Mouse (Mus musculus): ENCODE measurements around the gene Npnt. TPM values are rescaled to one million over a fixed set of nuclear protein-coding genes. Genes with fewer than 3 reads are reported as not detected.

Gene Npnt
- polyA plus RNA-seq (2017; shearing (Covaris generic)), result 0.37 TPM

GRCm38 (mm10) chr3:132949791-132950528, at the start of gene Npnt:
Npnt (minus strand) TSS chr3:132950291.

Other genes with a start within 250 kb of the Npnt start
- 24.7 TPM for gene Ints12, start 141.5 kb upstream of the Npnt start, polyA plus RNA-seq (2017; shearing (Covaris generic))
- gene Gstcd, start 141.7 kb upstream of the Npnt start, polyA plus RNA-seq (2017; shearing (Covaris generic)), result 3.4 TPM

All from activated CD4-positive, CD25-positive, alpha-beta regulatory T cell, adult 9 weeks (primary cell).